Mouse (Mus musculus): ENCODE measurements around the gene Limch1.

Gene Limch1

GRCm38 (mm10) chr5:66876018-66876805 is 130.6 kb downstream of the Limch1 start:
- DNase-seq (ENCODE audit: low read depth, low spot score), result no peak

DNA sequence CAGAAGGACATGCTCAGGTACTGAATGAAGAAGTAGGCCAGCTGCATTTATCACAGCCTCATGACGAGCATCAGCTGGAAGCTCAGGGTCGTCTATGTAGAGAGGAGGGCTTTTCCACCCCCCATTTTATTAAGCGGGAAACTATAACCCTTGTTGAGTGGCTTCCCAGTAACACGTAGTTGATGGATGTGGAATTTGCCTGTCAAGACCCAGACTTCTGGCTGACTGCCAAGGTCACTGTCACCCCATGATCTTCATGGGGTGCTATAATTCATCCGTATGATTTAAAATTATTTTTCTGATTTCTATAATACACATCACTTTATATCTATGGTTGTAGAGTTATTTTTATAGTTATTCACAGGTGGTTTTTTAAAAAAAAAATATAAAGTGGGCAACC is 131.4 kb downstream of the Limch1 start:
- no peak for DNase-seq (ENCODE audit: low read depth, low spot score)

- DNase-seq (ENCODE audit: low read depth, low spot score), result no peak
These were observed 136.3 kb downstream of the Limch1 start for GRCm38 (mm10) chr5:66881901-66882341.

GRCm38 (mm10) chr5:66882718-66883117 is 137.1 kb downstream of the Limch1 start:
- no peak for DNase-seq (ENCODE audit: low read depth, low spot score)

GRCm38 (mm10) chr5:66884505-66884904 is 138.9 kb downstream of the Limch1 start:
- DNase-seq (ENCODE audit: low read depth, low spot score), result no peak

- no peak for DNase-seq (ENCODE audit: low read depth, low spot score)
These were observed 140.9 kb downstream of the Limch1 start for GRCm38 (mm10) chr5:66886410-66887120.

- no peak for DNase-seq (ENCODE audit: low read depth, low spot score)
These were observed 142.4 kb downstream of the Limch1 start for GRCm38 (mm10) chr5:66888061-66888460.

- peak; percentile 86 for DNase-seq (ENCODE audit: low read depth, low spot score)
These were observed 143.7 kb downstream of the Limch1 start for GRCm38 (mm10) chr5:66889337-66889736.

- DNase-seq (ENCODE audit: low read depth, low spot score), result no peak
These were observed 150.0 kb downstream of the Limch1 start for GRCm38 (mm10) chr5:66895440-66896120.

- DNase-seq (ENCODE audit: low read depth, low spot score), result no peak
These were observed 152.0 kb downstream of the Limch1 start for GRCm38 (mm10) chr5:66897584-66897983.

GRCm38 (mm10) chr5:66898252-66898651 is 152.6 kb downstream of the Limch1 start:
- no peak for DNase-seq (ENCODE audit: low read depth, low spot score)

DNA sequence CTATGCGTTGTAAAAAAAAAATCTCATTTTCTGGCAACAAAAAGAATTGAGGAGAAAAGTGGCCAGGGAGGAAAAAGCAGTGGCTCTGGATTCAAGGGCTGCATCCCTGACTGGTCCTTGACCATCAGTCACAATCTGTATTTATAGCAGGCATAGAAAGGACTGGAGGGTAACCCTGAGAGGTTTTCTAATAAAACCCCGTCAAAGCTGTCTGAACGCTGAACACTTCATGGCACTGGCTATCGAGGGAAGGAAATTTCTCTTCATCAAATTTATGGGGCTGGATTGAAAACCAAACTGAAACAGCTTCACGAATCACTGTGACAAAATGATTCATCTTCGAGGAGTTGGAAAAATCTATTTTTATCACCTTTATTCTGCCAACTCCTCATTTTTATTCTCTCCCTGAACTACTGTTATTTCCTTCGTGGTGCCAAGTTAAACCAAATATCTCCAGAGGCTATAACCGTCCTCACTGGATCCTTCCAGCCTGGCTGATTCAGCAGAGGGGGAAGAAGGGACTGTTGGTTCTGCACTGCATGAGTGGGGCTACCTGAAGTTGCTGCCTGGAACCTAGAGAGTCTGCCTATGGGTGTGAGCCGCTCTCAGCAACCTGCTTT is 153.3 kb downstream of the Limch1 start:
- DNase-seq (ENCODE audit: low read depth, low spot score), result peak; percentile 81

- DNase-seq (ENCODE audit: low read depth, low spot score), result no peak
These were observed 155.5 kb downstream of the Limch1 start for GRCm38 (mm10) chr5:66901116-66901515.

- DNase-seq (ENCODE audit: low read depth, low spot score), result no peak
These were observed 159.2 kb downstream of the Limch1 start for GRCm38 (mm10) chr5:66904835-66905234.

- DNase-seq (ENCODE audit: low read depth, low spot score), result peak; percentile 57
These were observed 163.3 kb downstream of the Limch1 start for GRCm38 (mm10) chr5:66908883-66909282.

GRCm38 (mm10) chr5:66909962-66910361 is 164.3 kb downstream of the Limch1 start:
- DNase-seq (ENCODE audit: low read depth, low spot score), result no peak

DNA sequence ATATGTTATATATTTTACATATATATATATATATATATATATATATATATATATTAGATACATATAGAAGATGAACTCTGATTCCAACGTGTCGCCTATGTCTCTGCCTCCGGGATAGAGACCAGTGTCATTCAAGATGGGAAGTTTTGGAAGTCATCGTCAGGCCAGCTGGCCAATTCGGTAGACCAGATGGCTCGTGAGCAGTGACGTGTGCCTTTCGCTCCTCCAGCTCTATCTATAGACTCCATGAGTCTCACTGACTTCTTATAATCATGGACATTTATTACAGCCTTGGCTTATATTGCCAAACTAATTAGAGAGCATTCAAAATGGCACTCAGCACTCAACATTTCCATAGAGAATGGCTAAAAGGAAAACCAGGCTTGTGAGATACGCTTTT is 165.0 kb downstream of the Limch1 start:
- DNase-seq (ENCODE audit: low read depth, low spot score), result peak; percentile 55

GRCm38 (mm10) chr5:66911068-66911467 is 165.4 kb downstream of the Limch1 start:
- DNase-seq (ENCODE audit: low read depth, low spot score), result no peak

- no peak for DNase-seq (ENCODE audit: low read depth, low spot score)
These were observed 168.2 kb downstream of the Limch1 start for GRCm38 (mm10) chr5:66913791-66914190.

DNA sequence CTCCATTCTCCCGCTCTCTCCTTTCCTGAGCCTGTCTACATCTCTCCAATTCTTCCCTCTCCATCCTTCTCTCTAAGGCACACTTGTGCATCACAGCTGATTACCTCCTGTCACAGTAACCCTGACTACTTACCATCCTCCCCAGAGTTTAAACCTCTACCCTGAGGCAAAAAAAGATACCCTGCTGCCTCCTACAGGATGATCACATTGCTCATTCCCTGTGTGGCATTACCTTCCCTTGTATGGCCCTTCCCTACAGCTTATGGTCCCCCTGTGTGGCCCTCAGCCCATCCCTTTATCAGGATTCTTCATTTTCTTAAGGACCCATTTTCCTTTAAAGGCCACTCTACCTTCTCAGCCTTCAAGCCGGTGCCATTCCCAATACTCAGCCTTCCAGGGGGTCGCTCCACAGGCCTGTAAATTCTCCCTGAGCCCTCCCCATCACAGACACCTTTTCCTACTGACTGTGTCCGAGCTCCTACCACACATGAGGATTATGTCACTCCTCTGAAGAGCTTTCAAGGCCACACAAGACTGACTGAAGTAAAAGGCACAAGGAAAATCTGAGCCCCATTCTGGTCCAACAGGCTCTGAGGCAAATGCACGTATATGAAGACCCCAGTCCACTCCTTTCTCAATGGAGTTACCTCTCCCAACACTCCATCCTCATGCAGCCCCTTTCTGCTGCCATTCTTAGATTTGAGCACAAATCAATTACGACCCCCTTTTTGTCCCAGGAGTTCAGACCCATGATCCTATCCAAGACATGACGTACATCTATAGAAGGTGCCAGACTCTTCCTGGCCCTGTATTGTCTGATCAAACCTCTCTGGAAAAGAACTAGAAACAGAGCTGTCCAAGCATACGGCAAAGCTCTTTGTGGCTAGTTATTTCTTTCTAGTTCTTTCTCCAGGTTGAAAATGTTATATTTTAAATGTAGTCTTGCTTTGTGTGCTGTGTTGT is 172.0 kb downstream of the Limch1 start:
- no peak for DNase-seq (ENCODE audit: low read depth, low spot score)
